ENCODE assay signal across 15 mouse cellular contexts in the genomic region with DNA sequence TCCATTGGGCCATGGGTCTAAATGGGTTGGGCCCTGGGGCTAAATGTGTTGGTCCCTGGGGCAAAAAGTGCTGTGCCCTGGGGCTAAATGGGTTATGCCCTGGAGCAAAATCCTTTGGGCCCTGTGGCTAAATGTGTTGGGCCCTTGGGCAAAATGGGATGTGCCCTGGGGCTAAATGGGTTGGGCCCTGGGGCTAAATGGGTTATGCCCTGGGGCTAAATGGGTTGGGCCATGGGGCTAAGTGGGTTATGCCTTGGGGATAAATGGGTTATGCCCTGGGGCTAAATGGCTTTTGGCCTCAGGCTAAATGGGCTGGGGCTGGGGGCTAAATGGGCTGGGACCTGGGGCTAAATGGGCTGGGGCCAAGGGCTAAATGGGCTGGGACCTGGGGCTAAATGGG. TPM values are rescaled to one million over a fixed set of nuclear protein-coding genes. Genes with fewer than 3 reads are reported as not detected.
"Had no signal": no experiment of that assay in that cellular context is flagged by ENCODE, and none has a peak within 500 bp of the region (broad histone marks: within the 10 kb centered on the region; RNA-seq: fewer than 3 reads in every experiment).

No protein-coding gene starts in this region.

RNA-seq across cellular contexts. Expression of gene Vmn1r2, which starts 2.7 kb away (rescaled TPM):
- total RNA-seq: neutrophil, adult 5-6 weeks had no signal
- polyA plus RNA-seq: neural tube, embryonic 12.5 days; neural tube, embryonic 13.5 days; neural tube, embryonic 14.5 days; neural tube, embryonic 15.5 days; small intestine, adult 2 months; spleen, adult 2 months; stomach, embryonic 14.5 days; stomach, embryonic 15.5 days; stomach, embryonic 16.5 days; stomach, postnatal 0 days; testis, adult 2 months; thymus, adult 2 months; thymus, postnatal 0 days; urinary bladder, adult 2 months had no signal

RNA-seq across cellular contexts. Expression of gene Vmn1r3, which starts 20.7 kb away (rescaled TPM):
- total RNA-seq: neutrophil, adult 5-6 weeks had no signal
- polyA plus RNA-seq: neural tube, embryonic 12.5 days; neural tube, embryonic 13.5 days; neural tube, embryonic 14.5 days; neural tube, embryonic 15.5 days; small intestine, adult 2 months; spleen, adult 2 months; stomach, embryonic 14.5 days; stomach, embryonic 15.5 days; stomach, embryonic 16.5 days; stomach, postnatal 0 days; testis, adult 2 months; thymus, postnatal 0 days; urinary bladder, adult 2 months had no signal
